Mouse (Mus musculus) bone marrow macrophage, adult 2 months (primary cell): ENCODE data around the gene Fitm2.

ENCODE experiments used
- CTCF ChIP-seq: IDR thresholded peaks from 2 replicates; pipeline ENCODE4 v1.5.1; 2012; ENCODE audit warnings: low read depth, mild to moderate bottlenecking, low read length, moderate library complexity
- POLR2A ChIP-seq: IDR thresholded peaks from 2 replicates; pipeline ENCODE4 v1.6.1; 2012; ENCODE audit warnings: mild to moderate bottlenecking, low read depth, low read length, borderline replicate concordance

DNA sequence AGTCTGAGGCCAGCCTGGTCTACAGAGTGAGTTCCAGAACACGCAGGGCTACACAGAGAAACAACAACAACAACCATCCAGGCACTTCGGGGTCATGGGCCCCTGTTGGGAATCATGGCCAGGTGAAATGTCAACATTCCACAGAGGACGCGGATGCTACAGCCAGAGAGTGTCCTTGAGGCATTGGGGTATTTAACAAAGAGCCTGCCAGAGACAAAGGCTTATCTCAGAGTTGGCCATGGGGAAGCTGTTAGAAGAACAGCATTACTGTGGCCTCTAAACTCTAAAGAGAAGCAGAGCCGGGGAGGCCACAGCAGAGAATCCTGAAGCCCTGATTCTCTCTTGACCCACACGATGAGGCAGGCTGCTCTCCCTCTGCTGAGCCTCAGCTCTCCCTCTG, 3.6 kb downstream of the Fitm2 start:
- no peak for TF ChIP-seq CTCF
- no peak for TF ChIP-seq POLR2A
